Mouse (Mus musculus) lung, postnatal 0 days (tissue): ENCODE measurements around the gene Pif1. TPM values are rescaled to one million over a fixed set of nuclear protein-coding genes. Genes with fewer than 3 reads are reported as not detected.

ENCODE experiments used
- ATAC-seq: fragments of 200-750 bp; cut with Nextera tagmentation; 2 replicates; pipeline ENCODE4 v1.8.0; 2017; ENCODE audit warnings: moderate library complexity
- DNase-seq: peaks from one replicate; pipeline ENCODE4 v3.0.0-alpha.2; 2016; ENCODE audit warnings: low spot score
- H3K27ac ChIP-seq: fragments of 300-500 bp; sonication (generic); 2 replicates; pipeline ENCODE4 v1.5.1; 2014; ENCODE audit warnings: antibody characterized with exemption, mild to moderate bottlenecking, low read length, mixed read lengths
- H3K27me3 ChIP-seq: fragments of 300-500 bp; sonication (generic); replicated peaks from 2 replicates; pipeline ENCODE4 v1.6.1; 2014; ENCODE audit warnings: low read length, mixed read lengths; ENCODE audit not compliant: insufficient read depth
- H3K36me3 ChIP-seq: fragments of 300-500 bp; sonication (generic); 2 replicates; pipeline ENCODE4 v1.6.1; 2014; ENCODE audit warnings: low read length, mixed read lengths; ENCODE audit not compliant: insufficient read depth
- H3K4me1 ChIP-seq: fragments of 300-500 bp; sonication (generic); 2 replicates; pipeline ENCODE4 v1.6.1; 2014; ENCODE audit warnings: antibody characterized with exemption, low read depth, low read length, mixed read lengths; ENCODE audit not compliant: insufficient read depth
- H3K4me2 ChIP-seq: fragments of 300-500 bp; sonication (generic); replicated peaks from 2 replicates; pipeline ENCODE4 v1.6.1; 2014; ENCODE audit warnings: low read depth, mild to moderate bottlenecking, low read length, moderate library complexity, mixed read lengths
- H3K4me3 ChIP-seq: fragments of 300-500 bp; sonication (generic); 2 replicates; pipeline ENCODE4 v1.5.1; 2014; ENCODE audit warnings: low read depth, low read length
- H3K9ac ChIP-seq: fragments of 300-500 bp; sonication (generic); replicated peaks from 2 replicates; pipeline ENCODE4 v1.6.1; 2014; ENCODE audit warnings: low read depth, mild to moderate bottlenecking
- H3K9me3 ChIP-seq: fragments of 300-500 bp; sonication (generic); 2 replicates; pipeline ENCODE4 v1.6.1; 2016; ENCODE audit warnings: low read length, mixed read lengths
- CTCF ChIP-seq: IDR thresholded peaks from 2 replicates; pipeline ENCODE4 v1.5.1; 2016; ENCODE audit warnings: antibody characterized with exemption, mild to moderate bottlenecking
- EP300 ChIP-seq: IDR thresholded peaks from 2 replicates; pipeline ENCODE4 v1.6.1; 2016; ENCODE audit warnings: antibody characterized with exemption, mild to moderate bottlenecking, control low read depth
- WGBS: fragments of 180-500 bp; shearing (Covaris S2); extraction: QIAGEN DNeasy Blood & Tissue Kit; methylation state at CpG from one replicate; pipeline ENCODE4 v1.1.7; 2014; 5-methylcytosine and 5-hydroxymethylcytosine counted together
- polyA plus RNA-seq: library from polyadenylated mRNA; unstranded; fragments of >200 nt; fragmentation: Nextera tagmentation; extraction: Ambion mirVana; gene quantifications from 2 replicates; pipeline ENCODE4 v1.2.1, GENCODE M21; 2015

Gene Pif1
- polyA plus RNA-seq, 1 experiment from 2014 or later = 0.87 TPM

DNA sequence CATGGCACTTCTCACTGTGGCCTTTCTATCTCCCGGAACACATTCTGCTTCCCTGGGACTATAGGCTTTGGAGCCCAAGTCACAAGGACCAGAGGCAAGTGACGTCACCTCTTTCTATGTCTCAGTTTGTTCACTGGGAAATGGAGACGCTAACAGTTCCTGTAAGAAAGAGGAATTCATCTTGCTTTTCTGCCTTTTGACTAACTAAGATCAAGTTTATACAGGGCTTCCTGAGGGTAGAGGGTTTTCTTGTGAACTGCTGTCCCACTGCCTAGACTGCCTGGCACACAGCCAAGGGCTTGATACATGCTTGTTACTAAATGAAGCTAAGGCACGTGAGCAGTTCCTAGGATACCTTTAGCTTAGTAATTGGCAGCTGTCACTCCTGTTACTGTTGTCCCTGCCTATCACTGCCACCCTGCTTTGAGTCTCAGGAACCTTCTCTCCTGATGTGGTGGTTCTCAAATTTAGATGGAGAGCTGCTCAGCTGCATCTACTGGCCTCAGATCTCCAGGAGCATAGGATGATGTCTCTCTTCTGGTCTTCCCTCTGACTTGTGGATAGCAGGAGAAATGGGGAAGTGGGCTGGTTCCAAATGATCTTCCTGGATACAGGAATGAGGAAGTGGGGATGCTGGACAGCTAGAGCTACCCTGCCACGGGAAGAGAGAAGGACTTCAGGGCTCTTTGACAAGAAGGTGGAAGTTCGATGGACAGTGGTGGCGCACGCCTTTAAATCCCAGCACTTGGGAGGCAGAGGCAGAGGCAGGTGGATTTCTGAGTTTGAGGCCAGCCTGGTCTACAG lies 11.4 kb upstream of the Pif1 start:
- 41% methylated on average over 8 of the region's 8 CpGs for WGBS
- Histone ChIP-seq H3K9ac (no peak overlapping the region), H3K4me3 (no peak overlapping the region), H3K36me3 (peaks cover 9% of the 10 kb centered on the region; the same call in 1 of the 2 replicates), H3K4me2 (no peak overlapping the region), H3K9me3 (no peaks in the 10 kb centered on the region), H3K4me1 (peaks cover 7% of the 10 kb centered on the region), H3K27me3 (no peaks in the 10 kb centered on the region), H3K27ac (0 out of 2 replicates have a peak overlapping the region, but pooled peaks have one; percentile 32)
- TF ChIP-seq CTCF = no peak
- ATAC-seq (no peak), DNase-seq (peak; percentile 64)

DNA sequence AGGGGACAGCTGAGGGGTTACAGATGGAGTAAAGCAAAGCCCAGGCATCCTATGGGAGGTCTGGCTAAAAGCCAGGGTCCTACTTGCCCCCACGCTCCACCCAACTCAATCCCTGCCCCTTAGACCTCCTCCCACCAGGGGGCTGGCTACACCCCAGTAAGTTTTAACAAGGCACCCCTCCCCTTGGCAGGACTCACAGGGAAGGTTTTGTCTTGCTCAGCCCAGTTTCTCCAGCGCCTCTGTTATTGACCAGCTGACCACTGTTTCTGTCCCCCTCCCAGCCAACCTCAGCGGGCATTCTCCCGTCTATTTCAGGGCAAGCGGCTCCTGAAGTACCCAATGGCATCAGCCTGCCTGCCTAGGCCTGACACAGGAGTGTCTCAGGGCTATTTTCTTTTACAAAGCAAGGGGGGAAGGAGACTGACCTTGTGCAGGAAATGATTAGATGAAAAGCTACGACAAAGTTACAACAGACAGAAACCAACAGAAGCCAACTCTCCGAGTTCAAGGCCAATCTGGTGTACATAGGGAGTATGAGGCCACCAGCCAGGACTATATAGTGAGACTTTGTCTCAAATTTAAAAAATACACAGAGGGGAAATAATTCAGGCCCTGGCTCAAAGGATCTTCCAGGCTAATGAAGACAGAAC lies 10.0 kb upstream of the Pif1 start:
- 57% methylated on average over 7 of the region's 7 CpGs for WGBS
- Histone ChIP-seq H3K4me2 (peak overlapping the region; percentile 60), H3K9ac (no peak overlapping the region), H3K27me3 (no peaks in the 10 kb centered on the region), H3K36me3 (0 out of 2 replicates have a peak, but pooled peaks cover 6% of the 10 kb centered on the region), H3K4me1 (peaks cover 7% of the 10 kb centered on the region), H3K27ac (peak overlapping the region; percentile 57), H3K4me3 (no peak overlapping the region; the same call in 1 of the 2 replicates), H3K9me3 (no peaks in the 10 kb centered on the region)
- TF ChIP-seq EP300 = no peak
- TF ChIP-seq CTCF = no peak; the same call in 1 of the 2 replicates
- peak; percentile 57 for DNase-seq
- no peak for ATAC-seq

GRCm38 (mm10) chr9:65577511-65578196 lies 9.3 kb upstream of the Pif1 start:
- Histone ChIP-seq H3K9me3 (no peaks in the 10 kb centered on the region), H3K4me1 (peaks cover 7% of the 10 kb centered on the region), H3K9ac (no peak overlapping the region), H3K4me2 (peak overlapping the region; percentile 60), H3K36me3 (0 out of 2 replicates have a peak, but pooled peaks cover under 1% of the 10 kb centered on the region), H3K27ac (peak overlapping the region; percentile 57; the same call in 1 of the 2 replicates), H3K27me3 (no peaks in the 10 kb centered on the region), H3K4me3 (peak overlapping the region; percentile 50; the same call in 1 of the 2 replicates)
- DNase-seq = no peak
- 81% methylated on average over 4 of the region's 4 CpGs for WGBS
- ATAC-seq = no peak
- TF ChIP-seq EP300 (no peak), CTCF (no peak)

GRCm38 (mm10) chr9:65578801-65579249 lies 8.1 kb upstream of the Pif1 start:
- peak overlapping the region; percentile 50 for H3K4me3 ChIP-seq
- DNase-seq (peak; percentile 57), ATAC-seq (no peak)
- 0 out of 2 replicates have a peak overlapping the region, but pooled peaks have one; percentile 61 for H3K9ac ChIP-seq
- peak overlapping the region; percentile 84 for H3K27ac ChIP-seq
- no peaks in the 10 kb centered on the region for H3K27me3 ChIP-seq
- peaks cover 7% of the 10 kb centered on the region for H3K4me1 ChIP-seq
- no peaks in the 10 kb centered on the region for H3K36me3 ChIP-seq
- TF ChIP-seq CTCF (no peak), EP300 (no peak)
- no peaks in the 10 kb centered on the region for H3K9me3 ChIP-seq
- H3K4me2 ChIP-seq = peak overlapping the region; percentile 60
- WGBS = 34% methylated on average over 9 of the region's 9 CpGs

DNA sequence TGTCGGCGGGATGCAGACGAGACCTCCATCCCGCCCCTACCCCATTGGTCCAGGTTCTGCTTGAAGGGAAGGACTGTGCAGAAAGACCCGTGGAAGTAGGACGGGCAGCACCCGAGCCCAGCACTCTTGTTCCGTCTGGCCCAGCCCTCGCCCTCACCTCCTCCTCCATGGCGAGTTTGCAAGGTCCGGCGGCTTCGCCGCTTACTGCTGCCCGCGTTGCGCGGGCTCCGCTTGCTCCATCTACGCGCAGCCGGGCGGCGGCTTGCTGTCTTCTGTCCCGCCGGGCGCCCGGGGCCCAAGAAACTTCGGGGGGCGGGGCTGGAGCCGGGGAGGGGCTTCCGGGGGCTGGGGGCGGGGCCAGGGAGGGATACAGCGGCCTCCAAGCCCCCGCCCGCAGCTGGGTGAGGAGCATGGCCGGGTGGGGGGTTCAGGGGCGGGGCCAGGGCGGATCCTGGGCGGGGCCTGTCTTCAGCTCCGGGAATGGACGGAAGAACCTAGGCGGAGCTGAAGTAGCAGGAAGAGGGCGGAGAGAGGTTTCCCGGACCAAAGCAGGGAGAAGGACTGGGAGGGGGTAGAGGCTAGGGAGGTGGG lies 7.1 kb upstream of the Pif1 start, which contains the start of gene Plekho2:
TSS of gene Plekho2 (minus strand) at position 260 of the 591 bp plus-strand sequence.
- peak within 1 kb of the TSS; percentile 60 for H3K4me2 ChIP-seq
- no peaks in the 10 kb centered on the region for H3K9me3 ChIP-seq
- 1% methylated on average over 37 of the region's 45 CpGs for WGBS
- peak; percentile 99 for DNase-seq
- H3K4me3 ChIP-seq = peak within 1 kb of the TSS; percentile 50
- ATAC-seq = peak; percentile 90
- TF ChIP-seq CTCF = no peak
- TF ChIP-seq EP300 = peak; percentile 38; the same call in 1 of the 2 replicates
- H3K9ac ChIP-seq = peak within 1 kb of the TSS; percentile 61
- no peaks in the 10 kb centered on the region for H3K27me3 ChIP-seq
- H3K4me1 ChIP-seq = peaks cover 7% of the 10 kb centered on the region
- H3K27ac ChIP-seq = peak within 1 kb of the TSS; percentile 88
- H3K36me3 ChIP-seq = no peaks in the 10 kb centered on the region
